9 mouse cellular contexts compared by ENCODE assay signal in genomic region chr7:132638446-132639087, GRCm38 (mm10). TPM values are rescaled to one million over a fixed set of nuclear protein-coding genes. Genes with fewer than 3 reads are reported as not detected.
DNase-seq lines count a peak whose midpoint lies in the region; ATAC-seq and TF ChIP-seq lines count a peak whose summit lies in the region.
"Had no signal": no experiment of that assay in that cellular context is flagged by ENCODE, and none has a peak within 500 bp of the region (broad histone marks: within the 10 kb centered on the region; RNA-seq: fewer than 3 reads in every experiment).

No protein-coding gene starts in this region.

- TF ChIP-seq CTCF in liver, postnatal 0 days (IDR thresholded peaks at IDR 0.05; ENCODE audit: low read depth): peak; percentile 85
- TF ChIP-seq CTCF in olfactory bulb, adult 2 months (IDR thresholded peaks at IDR 0.05; ENCODE audit: insufficient read depth, low read depth, low read length): peak; percentile 53; the same call in 1 of the 2 replicates

- H3K9ac ChIP-seq in intestine, embryonic 15.5 days: no peak overlapping the region
- H3K9ac ChIP-seq in liver, postnatal 0 days (replicated peaks): no peak overlapping the region

- no peak overlapping the region for H3K4me2 ChIP-seq in intestine, embryonic 15.5 days (replicated peaks)
- H3K4me2 ChIP-seq in liver, postnatal 0 days (ENCODE audit: low read depth, low read length): no peak overlapping the region

- 0 out of 2 replicates have a peak, but pooled peaks have one; percentile 50 for ATAC-seq in erythroblast, adult 5-6 weeks (replicated peaks; ENCODE audit: low FRiP score, poor library complexity, severe bottlenecking)
- peak; percentile 80 for ATAC-seq in intestine, embryonic 15.5 days
- ATAC-seq in liver, postnatal 0 days: peak; percentile 61; the same call in 1 of the 2 replicates

- TF ChIP-seq POLR2A in olfactory bulb, adult 2 months (IDR thresholded peaks at IDR 0.05; ENCODE audit: insufficient read depth, low read depth, low read length): no peak

- H3K4me1 ChIP-seq in intestine, embryonic 15.5 days (replicated peaks): peaks cover 11% of the 10 kb centered on the region
- H3K4me1 ChIP-seq in liver, postnatal 0 days (ENCODE audit: insufficient read depth): no peaks in the 10 kb centered on the region
- H3K4me1 ChIP-seq in olfactory bulb, adult 2 months (ENCODE audit: control insufficient read depth, insufficient read depth, low read length): peaks cover 13% of the 10 kb centered on the region

- H3K27ac ChIP-seq in intestine, embryonic 15.5 days: no peak overlapping the region
- H3K27ac ChIP-seq in liver, postnatal 0 days (ENCODE audit: low read depth): no peak overlapping the region
- no peak overlapping the region for H3K27ac ChIP-seq in olfactory bulb, adult 2 months (ENCODE audit: insufficient read depth, low read depth, low read length)

- TF ChIP-seq EP300 in liver, postnatal 0 days (IDR thresholded peaks at IDR 0.05; ENCODE audit: low read depth): no peak

- H3K9me3 ChIP-seq in intestine, embryonic 15.5 days: no peaks in the 10 kb centered on the region
- no peaks in the 10 kb centered on the region for H3K9me3 ChIP-seq in liver, postnatal 0 days (ENCODE audit: low read length)

- no peaks in the 10 kb centered on the region for H3K27me3 ChIP-seq in intestine, embryonic 15.5 days (replicated peaks)
- H3K27me3 ChIP-seq in liver, postnatal 0 days (ENCODE audit: insufficient read depth, low read length): no peaks in the 10 kb centered on the region

- H3K36me3 ChIP-seq in intestine, embryonic 15.5 days: no peaks in the 10 kb centered on the region
- no peaks in the 10 kb centered on the region for H3K36me3 ChIP-seq in liver, postnatal 0 days (replicated peaks; ENCODE audit: insufficient read depth, low read length)

- 66% methylated on average over 12 of the region's 12 CpGs for WGBS in intestine, embryonic 15.5 days
- WGBS in liver, postnatal 0 days (ENCODE audit: insufficient replicate concordance): 61% methylated on average over 12 of the region's 12 CpGs
- 64% methylated on average over 12 of the region's 12 CpGs for WGBS in olfactory bulb, adult 2 months

- H3K4me3 ChIP-seq in intestine, embryonic 15.5 days (replicated peaks): no peak overlapping the region
- H3K4me3 ChIP-seq in liver, postnatal 0 days (ENCODE audit: low read depth, low read length): no peak overlapping the region
- no peak overlapping the region for H3K4me3 ChIP-seq in olfactory bulb, adult 2 months (ENCODE audit: insufficient read depth, low read depth, low read length)

- peak; percentile 65 for DNase-seq in thymus, postnatal 0 days (ENCODE audit: low spot score)
- no peak for DNase-seq in thymus, postnatal 36 days
- peak; percentile 83 for DNase-seq in brain, adult 2 months (ENCODE audit: low read depth, low spot score)
- DNase-seq in liver, postnatal 0 days: peak; percentile 39
- DNase-seq in gastrocnemius, postnatal 25 days: no peak

RNA-seq across cellular contexts. Expression of gene Lhpp, which starts 28.1 kb away (rescaled TPM):
- 7.5 and 8.8 TPM in 2 replicates for polyA plus RNA-seq in thymus, postnatal 0 days (2015; fragmentation: Nextera tagmentation; extraction: Ambion mirVana)
- not detected in 2 replicates for total RNA-seq in erythroblast, adult 5-6 weeks (2015; ENCODE audit: low replicate concordance)
- total RNA-seq in erythroblast, adult 5-6 weeks (2017; ENCODE audit: low replicate concordance): 0.68 and 1.1 TPM in 2 replicates
- polyA plus RNA-seq in intestine, embryonic 15.5 days (2015; fragmentation: Nextera tagmentation; extraction: Ambion mirVana): 40.4 and 41.5 TPM in 2 replicates
- 9.0 and 10.4 TPM in 2 replicates for polyA plus RNA-seq in liver, postnatal 0 days (2015; fragmentation: Nextera tagmentation; extraction: Ambion mirVana)
- not detected in 2 replicates for polyA plus RNA-seq in olfactory bulb, adult 2 months (2012; ENCODE audit: insufficient read depth, insufficient read length, low replicate concordance, missing spikeins)
- total RNA-seq in gastrocnemius, postnatal 25 days (2021): 10 to 100 TPM; 12.5 to 13.2 TPM

RNA-seq across cellular contexts. Expression of gene Nkx1-2, which starts 39.1 kb away (rescaled TPM):
- 0.05 TPM in 1 of 2 replicates, not detected in the other for polyA plus RNA-seq in thymus, postnatal 0 days (2015; fragmentation: Nextera tagmentation; extraction: Ambion mirVana)
- not detected in 2 replicates for total RNA-seq in erythroblast, adult 5-6 weeks (2015; ENCODE audit: low replicate concordance)
- not detected in 2 replicates for total RNA-seq in erythroblast, adult 5-6 weeks (2017; ENCODE audit: low replicate concordance)
- polyA plus RNA-seq in intestine, embryonic 15.5 days (2015; fragmentation: Nextera tagmentation; extraction: Ambion mirVana): 0.75 and 0.82 TPM in 2 replicates
- not detected in 2 replicates for polyA plus RNA-seq in liver, postnatal 0 days (2015; fragmentation: Nextera tagmentation; extraction: Ambion mirVana)
- polyA plus RNA-seq in olfactory bulb, adult 2 months (2012; ENCODE audit: insufficient read depth, insufficient read length, low replicate concordance, missing spikeins): not detected in 2 replicates
- total RNA-seq in gastrocnemius, postnatal 25 days (2021): not detected
- total RNA-seq: heart, postnatal 36 days had no signal

Comparison
In these comparisons a context has a peak if more than half of its experiments do, and no peak if none do; other contexts are left out.
1. DNase-seq: peak in thymus, postnatal 0 days (single experiment), brain, adult 2 months (single experiment) and liver, postnatal 0 days (single experiment); none in thymus, postnatal 36 days (0 of 2) and gastrocnemius, postnatal 25 days (single experiment).
2. Peak in every context shown above with its lines, with median percentiles within 50 percentile points of each other: ATAC-seq.